9 mouse cellular contexts compared by ENCODE assay signal in genomic region chr17:17404811-17405544, GRCm38 (mm10). TPM values are rescaled to one million over a fixed set of nuclear protein-coding genes. Genes with fewer than 3 reads are reported as not detected.
DNase-seq lines count a peak whose midpoint lies in the region; ATAC-seq and TF ChIP-seq lines count a peak whose summit lies in the region.
"Had no signal": no experiment of that assay in that cellular context is flagged by ENCODE, and none has a peak within 500 bp of the region (broad histone marks: within the 10 kb centered on the region; RNA-seq: fewer than 3 reads in every experiment).

No protein-coding gene starts in this region.

- H3K9me3 ChIP-seq in embryonic facial prominence, embryonic 11.5 days (replicated peaks; ENCODE audit: control insufficient read depth, low read length): no peaks in the 10 kb centered on the region
- no peaks in the 10 kb centered on the region for H3K9me3 ChIP-seq in neural tube, embryonic 14.5 days (ENCODE audit: control insufficient read depth, low read length)

- H3K27ac ChIP-seq in left cerebral cortex, adult 2 months: peak overlapping the region; percentile 34
- H3K27ac ChIP-seq in embryonic facial prominence, embryonic 11.5 days (replicated peaks; ENCODE audit: low read depth, low read length): peak overlapping the region; percentile 66
- no peak overlapping the region for H3K27ac ChIP-seq in neural tube, embryonic 14.5 days (ENCODE audit: low read depth, low read length)

- 35% methylated on average over 8 of the region's 8 CpGs for WGBS in embryonic facial prominence, embryonic 11.5 days
- WGBS in neural tube, embryonic 14.5 days: 21% methylated on average over 8 of the region's 8 CpGs

- TF ChIP-seq CTCF in left cerebral cortex, adult 2 months (IDR thresholded peaks at IDR 0.05): no peak

- H3K4me1 ChIP-seq in embryonic facial prominence, embryonic 11.5 days (ENCODE audit: control insufficient read depth, insufficient read depth, low read length): peaks cover 3% of the 10 kb centered on the region
- H3K4me1 ChIP-seq in neural tube, embryonic 14.5 days (ENCODE audit: control insufficient read depth, insufficient read depth, low read length): no peaks in the 10 kb centered on the region

- no peak for ATAC-seq in embryonic facial prominence, embryonic 11.5 days (replicated peaks; ENCODE audit: insufficient number of reproducible peaks, low FRiP score, low TSS enrichment, low read depth)
- ATAC-seq in inflammation-experienced regulatory T-cells, adult 6 months: peak; percentile 54
- ATAC-seq in neural tube, embryonic 14.5 days (ENCODE audit: low read depth): no peak
- ATAC-seq in monocyte, adult 5-6 weeks (replicated peaks; ENCODE audit: insufficient number of reproducible peaks, low FRiP score, low TSS enrichment, poor library complexity, severe bottlenecking): no peak

- H3K4me2 ChIP-seq in embryonic facial prominence, embryonic 11.5 days (ENCODE audit: low read depth, low read length): peak overlapping the region; percentile 17; the same call in 1 of the 2 replicates
- peak overlapping the region; percentile 1; the same call in 1 of the 2 replicates for H3K4me2 ChIP-seq in neural tube, embryonic 14.5 days (ENCODE audit: low read depth, low read length)

- DNase-seq in left cerebral cortex, adult 2 months (ENCODE audit: extremely low spot score in 1 of 2, low spot score in 2 of 2): peak in 1 of 2 experiments; percentile 33
- DNase-seq in left cerebral cortex, postnatal 14 days (ENCODE audit: low spot score in 2 of 2): no peak
- DNase-seq in embryonic facial prominence, embryonic 11.5 days (ENCODE audit: low spot score): peak; percentile 54
- DNase-seq in adrenal gland, adult (ENCODE audit: inconsistent age in 2 of 2, low spot score in 1 of 2): no peak
- no peak for DNase-seq in layer of hippocampus, postnatal 10 days (ENCODE audit: low spot score in 2 of 2)

- no peaks in the 10 kb centered on the region for H3K27me3 ChIP-seq in embryonic facial prominence, embryonic 11.5 days (ENCODE audit: control insufficient read depth, insufficient read depth, low read length)
- no peaks in the 10 kb centered on the region for H3K27me3 ChIP-seq in neural tube, embryonic 14.5 days (ENCODE audit: control insufficient read depth, insufficient read depth, low read length)
- H3K27me3 ChIP-seq: Patski had no signal

- no peak overlapping the region; the same call in 1 of the 2 replicates for H3K9ac ChIP-seq in embryonic facial prominence, embryonic 11.5 days (replicated peaks; ENCODE audit: low read length)
- H3K9ac ChIP-seq in neural tube, embryonic 14.5 days (replicated peaks; ENCODE audit: low read depth, low read length): no peak overlapping the region

- intact Hi-C loops in left cerebral cortex, adult 2 months (cut with DNase I): loop anchor here (1.0 to 5.0 kb wide), 2 partner anchors 44 to 92 kb away; no protein-coding TSS in a partner anchor
- intact Hi-C loops in left cerebral cortex, postnatal 14 days (cut with DNase I): loop anchor here (5.0 kb wide), 1 partner anchor 42 kb away; no protein-coding TSS in a partner anchor

- no peaks in the 10 kb centered on the region for H3K36me3 ChIP-seq in embryonic facial prominence, embryonic 11.5 days (replicated peaks; ENCODE audit: control insufficient read depth, insufficient read depth, low read depth, low read length)
- H3K36me3 ChIP-seq in neural tube, embryonic 14.5 days (ENCODE audit: control insufficient read depth, insufficient read depth, low read length): no peaks in the 10 kb centered on the region

- H3K4me3 ChIP-seq in left cerebral cortex, adult 2 months: peak overlapping the region; percentile 40
- H3K4me3 ChIP-seq in embryonic facial prominence, embryonic 11.5 days (ENCODE audit: low read depth, low read length): peak overlapping the region; percentile 23
- H3K4me3 ChIP-seq in neural tube, embryonic 14.5 days (ENCODE audit: low read depth, low read length): no peak overlapping the region

RNA-seq across cellular contexts. Expression of gene Lix1, which starts 2.5 kb away (rescaled TPM):
- total RNA-seq in left cerebral cortex, adult 2 months (2021): 10 to 100 TPM; 59.6 to 65.0 TPM
- 10 to 100 TPM; 73.1 to 73.6 TPM for total RNA-seq in left cerebral cortex, postnatal 14 days (2021)
- 64.5 and 69.2 TPM in 2 replicates for polyA plus RNA-seq in embryonic facial prominence, embryonic 11.5 days (2014; fragmentation: Nextera tagmentation; extraction: Ambion mirVana)
- polyA plus RNA-seq in inflammation-experienced regulatory T-cells, adult 6 months (2017; shearing (Covaris generic)): under 1 TPM in 1 of 3 experiments, not detected in 2; 0.39 TPM
- polyA plus RNA-seq in neural tube, embryonic 14.5 days (2014; fragmentation: Nextera tagmentation; extraction: Ambion mirVana): 10.3 and 20.6 TPM in 2 replicates
- total RNA-seq in layer of hippocampus, postnatal 10 days (2021): 10 to 100 TPM; 77.0 to 78.5 TPM
- not detected in 3 replicates for total RNA-seq in monocyte, adult 5-6 weeks (2017)
- polyA plus RNA-seq: Patski had no signal

RNA-seq across cellular contexts. Expression of gene Riok2, which starts 30.9 kb away (rescaled TPM):
- 10 to 100 TPM; 17.7 to 21.8 TPM for total RNA-seq in left cerebral cortex, adult 2 months (2021)
- total RNA-seq in left cerebral cortex, postnatal 14 days (2021): 10 to 100 TPM; 14.6 to 17.2 TPM
- 39.6 and 39.9 TPM in 2 replicates for polyA plus RNA-seq in embryonic facial prominence, embryonic 11.5 days (2014; fragmentation: Nextera tagmentation; extraction: Ambion mirVana)
- polyA plus RNA-seq in inflammation-experienced regulatory T-cells, adult 6 months (2017; shearing (Covaris generic)): 10 to 100 TPM; 29.9 to 34.5 (median 31.8) TPM
- 26.1 and 26.8 TPM in 2 replicates for polyA plus RNA-seq in neural tube, embryonic 14.5 days (2014; fragmentation: Nextera tagmentation; extraction: Ambion mirVana)
- total RNA-seq in layer of hippocampus, postnatal 10 days (2021): 10 to 100 TPM; 19.3 to 21.0 TPM
- total RNA-seq in monocyte, adult 5-6 weeks (2017): 18.5 to 39.8 TPM (median 21.4 TPM) in 3 replicates

Comparison
In these comparisons a context has a peak if more than half of its experiments do, and no peak if none do; other contexts are left out.
1. RNA of gene Lix1, which starts 2.5 kb away (total RNA-seq): 77.0 to 78.5 TPM in layer of hippocampus, postnatal 10 days, 73.1 to 73.6 TPM in left cerebral cortex, postnatal 14 days and 59.6 to 65.0 TPM in left cerebral cortex, adult 2 months; not detected in monocyte, adult 5-6 weeks; every median in the first group is over 10 times any median in the second.